Mouse (Mus musculus): ENCODE data around the gene Trim65.
"Not testable (repeated sequence)": the region's sequence is repeated elsewhere in the genome, so short reads cannot be mapped to it uniquely, and the experiment has no call there.

Gene Trim65

GRCm38 (mm10) chr11:116108464-116109137 is 22.3 kb downstream of the Trim65 start:
- no peak for DNase-seq (ENCODE audit: low read depth, low spot score)

- DNase-seq (ENCODE audit: low read depth, low spot score): no peak
Observed at GRCm38 (mm10) chr11:116107777-116108285, 23.1 kb downstream of the Trim65 start.

GRCm38 (mm10) chr11:116106963-116107776 is 23.8 kb downstream of the Trim65 start:
- no peak for DNase-seq (ENCODE audit: low read depth, low spot score)

GRCm38 (mm10) chr11:116106154-116106962 is 24.6 kb downstream of the Trim65 start:
- DNase-seq (ENCODE audit: low read depth, low spot score): no peak

- no peak for DNase-seq (ENCODE audit: low read depth, low spot score)
Observed at GRCm38 (mm10) chr11:116105065-116105464, 25.9 kb downstream of the Trim65 start.

GRCm38 (mm10) chr11:116104006-116104646 is 26.8 kb downstream of the Trim65 start:
- peak; percentile 51 for DNase-seq (ENCODE audit: low read depth, low spot score)

GRCm38 (mm10) chr11:116103572-116103971 is 27.4 kb downstream of the Trim65 start:
- no peak for DNase-seq (ENCODE audit: low read depth, low spot score)

GRCm38 (mm10) chr11:116102472-116102871 is 28.5 kb downstream of the Trim65 start:
- DNase-seq (ENCODE audit: low read depth, low spot score): no peak

GRCm38 (mm10) chr11:116101931-116102381 is 29.0 kb downstream of the Trim65 start:
- DNase-seq (ENCODE audit: low read depth, low spot score): no peak

GRCm38 (mm10) chr11:116100839-116101238 is 30.1 kb downstream of the Trim65 start:
- no peak for DNase-seq (ENCODE audit: low read depth, low spot score)

- DNase-seq (ENCODE audit: low read depth, low spot score): no peak
Observed at GRCm38 (mm10) chr11:116100385-116100784, 30.5 kb downstream of the Trim65 start.

- no peak for DNase-seq (ENCODE audit: low read depth, low spot score)
Observed at GRCm38 (mm10) chr11:116099462-116099861, 31.5 kb downstream of the Trim65 start.

GRCm38 (mm10) chr11:116098711-116099460 is 32.0 kb downstream of the Trim65 start:
- DNase-seq (ENCODE audit: low read depth, low spot score): no peak

- DNase-seq (ENCODE audit: low read depth, low spot score): no peak
Observed at GRCm38 (mm10) chr11:116096213-116097108, 34.5 kb downstream of the Trim65 start.

- no peak for DNase-seq (ENCODE audit: low read depth, low spot score)
Observed at GRCm38 (mm10) chr11:116095573-116095972, 35.4 kb downstream of the Trim65 start.

- no peak for DNase-seq (ENCODE audit: low read depth, low spot score)
Observed at GRCm38 (mm10) chr11:116093771-116094565, 37.0 kb downstream of the Trim65 start.

GRCm38 (mm10) chr11:116092959-116093358 is 38.0 kb downstream of the Trim65 start:
- not testable (repeated sequence) for DNase-seq (ENCODE audit: low read depth, low spot score)

- DNase-seq (ENCODE audit: low read depth, low spot score): no peak
Observed at GRCm38 (mm10) chr11:116091591-116091990, 39.3 kb downstream of the Trim65 start.

- DNase-seq (ENCODE audit: low read depth, low spot score): no peak
Observed at GRCm38 (mm10) chr11:116089545-116089944, 41.4 kb downstream of the Trim65 start.
